Mouse (Mus musculus) spleen, adult 2 months (tissue): ENCODE data around the gene Olfr1019. TPM values are rescaled to one million over a fixed set of nuclear protein-coding genes. Genes with fewer than 3 reads are reported as not detected.

Experiments
- DNase-seq, 2 experiments: peaks; one replicate each; pipeline versions ENCODE4 v3.0.0 to v3.0.0-alpha.2; 2012 to 2021; ENCODE audit warnings: low spot score in 2 of 2, low read depth in 1 of 2
- H3K27ac ChIP-seq: fragments of 200-500 bp; 2 replicates; pipeline ENCODE4 v1.5.1; 2012; ENCODE audit warnings: low read length, inconsistent platforms; ENCODE audit not compliant: insufficient read depth
- H3K27me3 ChIP-seq: fragments of 200-500 bp; 2 replicates; pipeline ENCODE4 v1.6.1; 2012; ENCODE audit warnings: mild to moderate bottlenecking, moderate library complexity, low read length, inconsistent platforms; ENCODE audit not compliant: control insufficient read depth, insufficient read depth
- H3K36me3 ChIP-seq: fragments of 200-500 bp; 2 replicates; pipeline ENCODE4 v1.6.1; 2012; ENCODE audit warnings: mild to moderate bottlenecking, low read length, inconsistent platforms; ENCODE audit not compliant: control insufficient read depth, insufficient read depth
- H3K4me1 ChIP-seq: fragments of 200-500 bp; 2 replicates; pipeline ENCODE4 v1.6.1; 2011; ENCODE audit warnings: inconsistent platforms; ENCODE audit not compliant: control insufficient read depth, insufficient read depth, insufficient read length
- H3K4me3 ChIP-seq: fragments of 200-500 bp; 2 replicates; pipeline ENCODE4 v1.5.1; 2011; ENCODE audit warnings: mild to moderate bottlenecking, inconsistent platforms; ENCODE audit not compliant: insufficient read depth, insufficient read length; ENCODE audit errors: extremely low read depth
- CTCF ChIP-seq: fragments of 200-500 bp; IDR thresholded peaks from 2 replicates; pipeline ENCODE4 v1.5.1; 2011; ENCODE audit warnings: mild to moderate bottlenecking, inconsistent platforms; ENCODE audit not compliant: insufficient read depth, insufficient read length, insufficient replicate concordance; ENCODE audit errors: extremely low read depth
- POLR2A ChIP-seq: fragments of 200-500 bp; IDR thresholded peaks from 2 replicates; pipeline ENCODE4 v1.6.1; 2011; ENCODE audit warnings: low read depth, low read length, inconsistent platforms
- WGBS: fragments of 180-500 bp; shearing (Covaris S2); methylation state at CpG from one replicate; pipeline ENCODE4 v1.1.7; 2018; 5-methylcytosine and 5-hydroxymethylcytosine counted together
- polyA plus RNA-seq: library from polyadenylated mRNA; depleted of rRNA; stranded (reverse); fragments of >200 nt; gene quantifications from 2 replicates; pipeline ENCODE4 v1.2.3, GENCODE M21; 2012; rRNA removed

Olfr1019 gene
- not detected in 2 replicates for polyA plus RNA-seq

DNA sequence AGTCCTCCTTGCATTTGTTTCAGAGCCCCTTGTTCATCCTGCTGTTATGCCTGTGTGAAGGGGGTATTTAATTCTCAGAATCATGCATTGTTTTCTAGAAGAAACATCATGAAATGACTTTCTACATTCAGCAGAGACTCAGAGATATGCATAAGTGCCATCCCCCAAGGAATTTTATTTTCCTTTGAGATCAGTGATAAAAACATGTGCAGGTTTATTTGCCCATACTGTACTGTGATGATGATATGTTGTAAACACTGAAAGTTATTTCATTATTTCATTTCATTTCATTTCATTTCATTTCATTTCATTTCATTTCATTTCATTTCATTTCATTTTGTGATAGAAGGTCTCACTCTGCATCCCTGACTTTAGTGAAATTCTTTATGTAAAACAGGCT is at the start of gene Olfr1019:
Gene Olfr1019, minus strand, starts transcription at position 101 of the 400 bp plus-strand sequence.
- DNase-seq = no peak
- Histone ChIP-seq H3K4me3 (no peak within 1 kb of the TSS), H3K27me3 (no peaks in the 10 kb centered on the region), H3K4me1 (no peaks in the 10 kb centered on the region), H3K27ac (no peak within 1 kb of the TSS), H3K36me3 (no peaks in the 10 kb centered on the region)
- no peak for TF ChIP-seq CTCF
- TF ChIP-seq POLR2A = no peak

DNA sequence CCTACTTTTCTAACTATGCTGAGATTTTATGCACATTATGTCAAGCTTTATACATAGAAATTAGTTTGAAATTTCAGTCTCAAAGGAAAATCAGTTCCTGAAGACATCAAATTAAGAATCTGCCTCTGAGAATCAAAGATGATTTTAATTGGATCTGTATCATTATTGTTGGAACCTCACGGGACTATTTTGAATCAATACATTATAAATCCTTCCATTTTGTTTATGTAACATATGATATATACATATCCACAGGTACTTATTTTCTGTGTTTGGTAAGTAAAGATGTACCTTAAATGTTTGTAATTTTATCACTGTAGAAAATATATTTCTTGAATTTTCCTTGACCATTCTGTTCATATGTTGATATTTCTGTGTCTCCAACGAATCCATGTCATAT is 40.1 kb upstream of the Olfr1019 start, which contains the start of gene Olfr1023:
Gene Olfr1023, plus strand, starts transcription at position 301 of the 400 bp plus-strand sequence.
- Histone ChIP-seq H3K4me3 (no peak within 1 kb of the TSS), H3K36me3 (no peaks in the 10 kb centered on the region), H3K4me1 (no peaks in the 10 kb centered on the region), H3K27me3 (no peaks in the 10 kb centered on the region), H3K27ac (no peak within 1 kb of the TSS)
- DNase-seq = no peak
- 52% methylated on average over 2 of the region's 2 CpGs for WGBS
- TF ChIP-seq POLR2A (no peak), CTCF (no peak)

DNA sequence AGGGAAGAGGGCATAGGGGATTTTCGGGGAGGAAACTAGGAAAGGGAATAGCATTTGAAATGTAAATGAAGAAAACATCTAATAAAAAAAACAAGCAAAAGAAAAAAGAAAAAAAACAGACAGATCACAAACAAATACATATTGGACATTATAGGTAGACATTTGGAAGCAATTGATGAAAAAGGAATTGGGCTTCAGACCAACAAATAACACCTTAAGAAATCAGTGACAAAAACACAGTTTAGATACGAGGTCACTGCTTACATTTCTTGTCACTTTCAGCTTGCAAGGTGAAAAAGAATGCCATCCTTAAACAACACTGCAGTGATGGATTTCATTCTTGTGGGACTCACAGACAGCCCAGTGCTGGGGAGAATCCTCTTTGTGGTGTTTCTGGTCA is 23.0 kb upstream of the Olfr1019 start, which contains the start of gene Olfr1022:
Gene Olfr1022, plus strand, starts transcription at position 301 of the 400 bp plus-strand sequence.
- DNase-seq = no peak
- 58% methylated on average over 2 of the region's 2 CpGs for WGBS
- H3K36me3 ChIP-seq = no peaks in the 10 kb centered on the region
- no peaks in the 10 kb centered on the region for H3K27me3 ChIP-seq
- no peaks in the 10 kb centered on the region for H3K4me1 ChIP-seq
- no peak within 1 kb of the TSS for H3K27ac ChIP-seq
- H3K4me3 ChIP-seq = no peak within 1 kb of the TSS
- TF ChIP-seq CTCF = no peak
- TF ChIP-seq POLR2A = no peak

GRCm38 (mm10) chr2:85846730-85847129 is 1.4 kb upstream of the Olfr1019 start, which contains the start of gene Olfr1020:
TSS of gene Olfr1020 (plus strand) at chr2:85847030.
- no peaks in the 10 kb centered on the region for H3K27me3 ChIP-seq
- no peak within 1 kb of the TSS for H3K27ac ChIP-seq
- no peak for DNase-seq
- H3K36me3 ChIP-seq = no peaks in the 10 kb centered on the region
- no peak within 1 kb of the TSS for H3K4me3 ChIP-seq
- H3K4me1 ChIP-seq = no peaks in the 10 kb centered on the region
- TF ChIP-seq CTCF = no peak
- TF ChIP-seq POLR2A = no peak
- 80% methylated on average over 1 of the region's 1 CpGs for WGBS

DNA sequence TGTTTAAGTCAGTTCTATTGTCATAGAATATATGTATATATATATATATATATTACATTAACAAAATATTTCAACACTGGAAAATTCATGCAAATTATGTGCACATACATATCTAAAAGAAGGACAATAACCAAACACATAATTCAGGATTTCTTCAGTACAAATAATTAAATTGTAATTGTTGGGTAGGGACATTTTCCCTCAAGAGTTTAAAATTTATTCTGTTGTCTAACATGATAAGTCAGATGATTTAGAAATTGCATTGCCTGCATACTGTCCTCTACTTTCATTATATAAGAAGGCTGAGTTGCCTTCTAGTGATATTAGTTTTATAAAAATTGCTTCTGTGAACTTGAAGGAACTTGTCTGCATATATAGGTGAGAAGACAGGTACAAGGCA is 27.1 kb downstream of the Olfr1019 start, which contains the start of gene Olfr1018:
Gene Olfr1018, plus strand, starts transcription at position 301 of the 400 bp plus-strand sequence.
- no peaks in the 10 kb centered on the region for H3K27me3 ChIP-seq
- no peak within 1 kb of the TSS for H3K4me3 ChIP-seq
- no peak for DNase-seq
- H3K27ac ChIP-seq = no peak within 1 kb of the TSS
- no peaks in the 10 kb centered on the region for H3K36me3 ChIP-seq
- H3K4me1 ChIP-seq = no peaks in the 10 kb centered on the region
- no peak for TF ChIP-seq CTCF
- TF ChIP-seq POLR2A = no peak

DNA sequence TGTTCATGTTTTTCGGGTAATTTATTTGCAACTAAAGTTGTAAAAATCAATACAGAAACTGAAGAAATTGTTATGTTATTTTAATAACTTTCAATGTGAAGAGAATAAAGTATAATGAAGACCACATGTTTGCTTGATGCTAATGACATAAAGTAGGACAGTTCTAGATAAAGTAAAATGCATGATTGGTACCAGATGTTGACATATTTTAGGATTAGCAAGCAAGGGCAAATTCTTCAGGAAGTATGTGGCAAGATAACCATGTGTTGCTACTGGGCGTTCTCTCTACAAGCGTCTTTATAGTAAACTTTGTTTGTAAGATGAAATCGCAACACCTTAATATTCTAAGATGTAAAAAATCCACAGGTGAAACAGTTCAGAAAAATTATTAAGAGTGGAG is 40.8 kb downstream of the Olfr1019 start:
- no peak overlapping the region for H3K4me3 ChIP-seq
- 86% methylated on average over 4 of the region's 4 CpGs for WGBS
- DNase-seq = no peak
- TF ChIP-seq POLR2A = no peak
- no peak for TF ChIP-seq CTCF
- no peaks in the 10 kb centered on the region for H3K27me3 ChIP-seq
- no peaks in the 10 kb centered on the region for H3K4me1 ChIP-seq
- H3K27ac ChIP-seq = no peak overlapping the region
- no peaks in the 10 kb centered on the region for H3K36me3 ChIP-seq

- Histone ChIP-seq H3K27me3 (no peaks in the 10 kb centered on the region), H3K4me3 (no peak within 1 kb of the TSS), H3K4me1 (no peaks in the 10 kb centered on the region), H3K36me3 (no peaks in the 10 kb centered on the region), H3K27ac (no peak within 1 kb of the TSS)
- 88% methylated on average over 2 of the region's 2 CpGs for WGBS
- no peak for DNase-seq
- TF ChIP-seq POLR2A (no peak), CTCF (no peak)
These were observed 42.8 kb downstream of the Olfr1019 start, which contains the start of gene Olfr1016 for GRCm38 (mm10) chr2:85802444-85802843. TSS of gene Olfr1016 (minus strand) at chr2:85802544.
